Mouse (Mus musculus) adrenal gland, postnatal 25 days (tissue): ENCODE results near the gene Emid1. TPM values are rescaled to one million over a fixed set of nuclear protein-coding genes. Genes with fewer than 3 reads are reported as not detected.

ENCODE experiments used
- DNase-seq: peaks from one replicate; pipeline ENCODE4 v3.0.0; 2021; ENCODE audit warnings: mixed read lengths
- total RNA-seq: library from RNA; stranded (reverse); gene quantifications from 2 replicates; pipeline ENCODE4 v1.2.3, GENCODE M21; 2021

Gene Emid1
- total RNA-seq, 1 experiment from 2014 or later = 9.4 TPM

- peak; percentile 30 for DNase-seq
Measured at GRCm38 (mm10) chr11:5160722-5161485, 8.8 kb upstream of the Emid1 start.

GRCm38 (mm10) chr11:5158056-5158455 lies 6.0 kb upstream of the Emid1 start:
- no peak for DNase-seq

- DNase-seq = no peak
Measured at GRCm38 (mm10) chr11:5154961-5155805, 3.1 kb upstream of the Emid1 start.

DNA sequence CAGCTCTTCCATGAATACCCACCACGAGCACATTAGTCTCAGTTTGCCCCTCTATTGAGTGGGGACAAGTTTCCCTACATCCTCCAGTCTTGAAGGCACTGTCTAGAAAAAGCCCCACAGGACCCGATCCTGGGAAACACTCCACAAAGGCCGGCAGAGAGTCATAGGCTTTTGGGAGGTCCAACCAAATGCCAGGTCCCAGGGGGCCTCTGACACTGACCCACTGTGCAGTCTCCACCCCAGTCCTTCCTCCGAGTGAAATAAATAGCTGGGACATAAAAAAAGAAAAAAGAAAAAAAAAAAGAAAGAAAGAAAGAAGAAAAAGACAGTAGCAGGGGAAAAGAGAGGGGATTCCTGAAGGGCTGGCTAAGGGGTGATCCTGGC lies 818 bp downstream of the Emid1 start:
- no peak for DNase-seq

DNA sequence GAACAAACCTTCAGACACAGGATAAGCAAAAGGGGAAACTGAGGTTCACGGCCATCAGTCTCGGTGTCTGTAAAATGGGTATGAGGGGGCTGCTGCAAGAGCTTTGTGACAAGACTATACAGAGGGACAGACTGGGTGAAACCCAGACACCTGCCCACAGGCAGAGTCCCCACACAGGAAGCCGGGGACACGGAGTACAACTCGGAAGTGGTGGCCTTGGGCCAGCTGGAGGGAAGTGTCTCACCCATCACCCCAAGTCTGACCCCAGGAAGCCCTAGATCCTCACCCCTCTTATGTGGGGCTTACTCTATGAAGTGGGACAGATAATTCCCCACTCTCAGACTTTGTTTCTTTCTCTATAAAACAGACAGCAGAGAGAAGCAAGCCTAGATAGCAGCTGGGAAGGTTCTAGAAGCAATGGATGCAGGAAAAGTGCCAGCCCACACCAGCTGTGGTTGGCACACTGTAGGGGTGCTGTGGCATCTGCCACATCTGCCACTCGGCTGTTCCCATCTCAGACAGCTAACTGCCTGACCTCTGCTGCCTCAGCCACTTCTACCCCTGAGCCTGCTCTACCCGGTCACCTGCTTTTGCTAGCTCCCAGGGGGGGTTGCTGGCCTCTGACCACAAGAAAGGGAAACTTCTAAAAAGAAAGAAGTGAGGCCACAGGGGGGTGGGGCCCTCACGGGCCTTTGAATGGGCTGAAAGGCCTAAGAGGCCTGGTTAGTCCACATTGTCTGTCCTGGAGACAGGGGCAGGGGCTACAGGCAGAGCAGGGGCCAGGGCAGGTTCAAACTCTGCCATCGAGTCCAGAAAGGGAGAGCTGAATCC lies 1.4 kb downstream of the Emid1 start:
- DNase-seq = no peak

DNA sequence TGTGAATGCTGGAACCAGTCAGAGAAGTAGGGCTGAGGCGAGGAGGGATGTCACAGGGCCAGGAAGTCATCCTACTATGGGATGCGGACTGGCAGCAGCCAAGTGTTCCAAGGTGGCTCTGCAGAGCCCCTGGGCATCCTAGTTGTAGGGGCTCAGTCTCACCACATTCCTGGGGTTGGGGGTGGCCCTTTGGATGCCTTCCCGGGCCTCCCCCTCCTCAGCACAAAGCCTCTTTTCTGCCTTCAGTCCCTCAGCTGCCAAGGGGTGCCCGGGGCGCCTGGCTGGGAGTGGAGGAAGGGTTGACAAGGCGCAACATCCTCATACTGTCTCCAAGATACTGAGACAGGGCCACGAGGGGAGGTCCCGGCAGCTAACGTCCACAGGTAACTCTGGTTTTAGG lies 2.1 kb downstream of the Emid1 start:
- no peak for DNase-seq

GRCm38 (mm10) chr11:5149249-5149648 lies 2.8 kb downstream of the Emid1 start:
- no peak for DNase-seq

GRCm38 (mm10) chr11:5145600-5145999 lies 6.5 kb downstream of the Emid1 start:
- no peak for DNase-seq

- no peak for DNase-seq
Measured at GRCm38 (mm10) chr11:5141965-5142364, 10.1 kb downstream of the Emid1 start.

GRCm38 (mm10) chr11:5141252-5141651 lies 10.8 kb downstream of the Emid1 start:
- DNase-seq = no peak

DNA sequence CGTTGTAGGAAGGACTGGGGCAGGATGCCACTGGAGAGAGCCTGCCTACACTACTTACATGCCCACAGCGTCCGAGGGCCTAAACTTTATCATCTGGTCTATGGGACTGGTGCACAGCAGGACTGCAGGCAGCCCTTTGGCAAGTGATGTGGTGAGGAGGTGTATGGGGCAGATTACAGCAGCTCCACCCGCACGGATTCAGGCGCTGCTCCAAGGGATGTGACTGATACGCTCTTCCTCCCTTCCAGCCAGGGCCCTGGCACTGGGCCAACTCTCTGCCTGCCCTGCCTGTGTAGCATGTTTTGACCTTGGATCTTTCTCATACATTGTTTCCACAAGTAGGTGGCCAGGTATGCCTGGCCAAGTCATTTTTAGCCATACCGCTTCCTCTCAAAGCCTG lies 11.4 kb downstream of the Emid1 start:
- peak; percentile 84 for DNase-seq

- DNase-seq = no peak
Measured at GRCm38 (mm10) chr11:5139372-5139771, 12.7 kb downstream of the Emid1 start.

- no peak for DNase-seq
Measured at GRCm38 (mm10) chr11:5138642-5139041, 13.4 kb downstream of the Emid1 start.

DNA sequence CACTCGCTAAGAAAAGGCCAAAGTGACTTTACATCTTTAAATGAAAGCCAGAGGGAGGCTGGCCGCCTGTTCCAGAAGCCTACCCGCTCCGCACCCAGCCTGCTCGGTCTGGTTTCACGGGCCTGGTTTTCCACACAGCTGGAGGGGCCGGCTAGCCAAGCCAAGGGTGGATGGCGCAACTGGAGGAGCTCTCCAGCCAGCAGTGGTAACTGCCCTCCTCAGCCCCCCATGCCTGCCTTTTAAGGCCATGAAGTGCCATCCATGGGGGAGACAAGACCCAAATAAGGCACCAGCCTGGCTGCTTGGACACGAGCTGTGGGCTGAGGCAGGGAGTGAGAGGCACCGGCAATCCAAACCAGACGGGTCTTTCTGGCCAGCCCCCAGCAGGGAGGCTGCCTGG lies 16.1 kb downstream of the Emid1 start:
- DNase-seq = no peak

- DNase-seq = no peak
Measured at GRCm38 (mm10) chr11:5132751-5133150, 19.3 kb downstream of the Emid1 start.

GRCm38 (mm10) chr11:5130111-5130665 lies 21.9 kb downstream of the Emid1 start:
- no peak for DNase-seq

DNA sequence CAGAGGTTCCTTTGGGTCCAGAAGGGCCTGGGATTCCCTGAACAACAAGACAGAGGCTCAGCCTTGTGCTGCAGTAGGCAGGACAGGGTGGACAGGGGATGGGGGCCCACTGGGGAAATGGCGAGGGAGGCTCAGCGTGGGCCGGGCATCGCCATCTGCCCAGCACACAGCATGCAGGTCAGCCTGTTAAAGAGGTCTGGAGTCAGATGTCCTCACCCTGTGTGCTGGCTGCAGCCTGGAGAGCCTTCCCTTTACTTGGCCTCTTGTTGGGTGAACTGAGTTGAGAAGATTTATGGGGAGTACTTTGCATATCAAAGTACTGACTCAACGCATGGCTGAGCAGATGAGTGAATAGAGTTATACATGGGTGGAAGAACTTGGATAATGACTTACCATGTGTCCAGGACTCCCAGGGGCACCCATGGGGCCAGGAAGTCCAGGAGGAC lies 23.0 kb downstream of the Emid1 start:
- no peak for DNase-seq

- DNase-seq = no peak
Measured at GRCm38 (mm10) chr11:5125713-5126112, 26.3 kb downstream of the Emid1 start.

DNA sequence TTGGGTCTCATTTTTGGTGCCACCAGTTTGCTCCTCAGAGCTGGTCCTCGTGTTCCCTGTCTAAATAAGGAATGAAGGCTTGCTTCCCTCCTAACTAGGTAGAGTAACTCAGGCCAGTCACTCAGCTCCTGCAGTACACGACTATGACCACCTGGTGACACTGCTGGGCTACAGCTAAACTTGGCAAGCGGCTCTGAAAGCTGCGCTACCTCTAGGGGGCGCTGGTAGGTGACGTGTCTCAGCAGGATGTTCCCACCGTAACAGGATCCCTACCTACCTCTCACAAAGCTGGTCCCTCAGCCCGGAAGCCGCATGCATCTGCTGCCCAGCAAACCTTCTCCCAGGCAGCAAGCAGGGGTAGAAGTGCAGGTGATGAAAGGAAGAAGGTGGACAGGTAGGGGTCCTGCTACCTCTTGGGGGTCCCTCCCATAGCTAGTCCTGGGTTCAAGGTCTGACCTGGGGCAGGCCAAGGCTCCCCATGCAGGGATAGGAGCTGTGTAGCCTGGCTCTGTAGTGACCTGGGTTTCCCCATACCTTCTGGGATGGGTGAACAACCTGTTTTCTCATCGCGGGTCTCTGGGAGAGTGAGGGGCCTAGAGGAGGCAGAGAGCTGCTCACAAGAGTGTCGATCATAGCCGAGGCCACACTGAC lies 37.0 kb downstream of the Emid1 start:
- DNase-seq = peak; percentile 83

DNA sequence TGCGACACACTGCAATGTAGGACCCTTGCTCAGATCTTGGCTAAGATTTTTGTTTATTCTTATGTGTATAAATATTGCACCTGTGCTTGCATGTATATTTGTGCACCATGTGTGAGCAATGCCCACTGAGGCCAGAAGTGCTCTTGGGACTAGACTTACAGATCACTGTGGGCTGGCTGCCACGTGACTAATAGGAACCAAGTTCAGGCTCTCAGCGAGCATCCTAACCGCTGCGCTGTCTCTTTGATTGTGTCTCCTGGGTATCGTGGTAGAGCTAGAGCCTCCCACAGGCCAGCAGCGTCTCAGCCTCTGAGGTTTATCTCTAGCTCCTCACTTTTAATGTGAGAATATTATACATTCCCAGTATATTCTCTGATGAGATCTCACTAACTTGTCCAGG lies 38.4 kb downstream of the Emid1 start:
- no peak for DNase-seq

GRCm38 (mm10) chr11:5109441-5109840 lies 42.6 kb downstream of the Emid1 start:
- no peak for DNase-seq
